Mouse (Mus musculus) intestine, postnatal 0 days (tissue): ENCODE results near the gene Wdtc1. TPM values are rescaled to one million over a fixed set of nuclear protein-coding genes. Genes with fewer than 3 reads are reported as not detected.

Experiments used
- ATAC-seq: fragments of 200-750 bp; cut with Nextera tagmentation; 2 replicates; pipeline ENCODE4 v1.8.0; 2017; ENCODE audit warnings: mild to moderate bottlenecking, moderate TSS enrichment, moderate library complexity
- H3K27ac ChIP-seq: fragments of 300-500 bp; sonication (generic); 2 replicates; pipeline ENCODE4 v1.5.1; 2014; ENCODE audit warnings: mild to moderate bottlenecking, low read depth, low read length, moderate library complexity
- H3K27me3 ChIP-seq: fragments of 300-500 bp; sonication (generic); replicated peaks from 2 replicates; pipeline ENCODE4 v1.6.1; 2014; ENCODE audit warnings: low read length, mixed read lengths; ENCODE audit not compliant: control insufficient read depth, insufficient read depth
- H3K36me3 ChIP-seq: fragments of 300-500 bp; sonication (generic); 2 replicates; pipeline ENCODE4 v1.6.1; 2014; ENCODE audit warnings: mild to moderate bottlenecking, moderate library complexity; ENCODE audit not compliant: control insufficient read depth, insufficient read depth
- H3K4me1 ChIP-seq: fragments of 300-500 bp; sonication (generic); replicated peaks from 2 replicates; pipeline ENCODE4 v1.6.1; 2014; ENCODE audit warnings: antibody characterized with exemption, low read length, mixed read lengths; ENCODE audit not compliant: control insufficient read depth, insufficient read depth
- H3K4me2 ChIP-seq: fragments of 300-500 bp; sonication (generic); replicated peaks from 2 replicates; pipeline ENCODE4 v1.6.1; 2014; ENCODE audit warnings: low read depth, mild to moderate bottlenecking, moderate library complexity
- H3K4me3 ChIP-seq: fragments of 300-500 bp; sonication (generic); 2 replicates; pipeline ENCODE4 v1.5.1; 2014; ENCODE audit warnings: low read depth, low read length
- H3K9ac ChIP-seq: fragments of 300-500 bp; sonication (generic); 2 replicates; pipeline ENCODE4 v1.6.1; 2014; ENCODE audit warnings: mild to moderate bottlenecking, low read depth, low read length
- H3K9me3 ChIP-seq: fragments of 300-500 bp; sonication (generic); 2 replicates; pipeline ENCODE4 v1.6.1; 2016; ENCODE audit warnings: mixed run types; ENCODE audit not compliant: control insufficient read depth
- CTCF ChIP-seq: sonication (generic); IDR thresholded peaks from 2 replicates; pipeline ENCODE4 v1.5.1; 2016; ENCODE audit warnings: low read depth, mild to moderate bottlenecking, control low read depth, antibody characterized with exemption, moderate library complexity
- WGBS: fragments of 180-500 bp; shearing (Covaris S2); extraction: QIAGEN DNeasy Blood & Tissue Kit; methylation state at CpG from one replicate; pipeline ENCODE4 v1.1.7; 2014; 5-methylcytosine and 5-hydroxymethylcytosine counted together
- polyA plus RNA-seq: library from polyadenylated mRNA; unstranded; fragments of >200 nt; fragmentation: Nextera tagmentation; extraction: Ambion mirVana; gene quantifications from 2 replicates; pipeline ENCODE4 v1.2.1, GENCODE M21; 2015

Wdtc1 gene
- polyA plus RNA-seq, 1 experiment from 2014 or later: 7.2 TPM

GRCm38 (mm10) chr4:133268931-133269330, 84.3 kb downstream of the Wdtc1 start:
- no peak for TF ChIP-seq CTCF
- no peak overlapping the region for H3K9ac ChIP-seq
- H3K36me3 ChIP-seq: peaks cover 60% of the 10 kb centered on the region
- H3K4me1 ChIP-seq: no peaks in the 10 kb centered on the region
- H3K4me3 ChIP-seq: no peak overlapping the region
- 75% methylated on average over 3 of the region's 3 CpGs for WGBS
- no peak for ATAC-seq
- H3K4me2 ChIP-seq: no peak overlapping the region
- no peak overlapping the region for H3K27ac ChIP-seq
- H3K27me3 ChIP-seq: no peaks in the 10 kb centered on the region
- no peaks in the 10 kb centered on the region for H3K9me3 ChIP-seq

GRCm38 (mm10) chr4:133266248-133266880, 86.9 kb downstream of the Wdtc1 start:
- Histone ChIP-seq H3K4me3 (no peak overlapping the region), H3K4me2 (no peak overlapping the region), H3K27ac (no peak overlapping the region), H3K27me3 (no peaks in the 10 kb centered on the region), H3K9me3 (no peaks in the 10 kb centered on the region), H3K9ac (no peak overlapping the region), H3K4me1 (no peaks in the 10 kb centered on the region), H3K36me3 (peaks cover 60% of the 10 kb centered on the region)
- no peak for ATAC-seq
- TF ChIP-seq CTCF: no peak
- 89% methylated on average over 12 of the region's 12 CpGs for WGBS

DNA sequence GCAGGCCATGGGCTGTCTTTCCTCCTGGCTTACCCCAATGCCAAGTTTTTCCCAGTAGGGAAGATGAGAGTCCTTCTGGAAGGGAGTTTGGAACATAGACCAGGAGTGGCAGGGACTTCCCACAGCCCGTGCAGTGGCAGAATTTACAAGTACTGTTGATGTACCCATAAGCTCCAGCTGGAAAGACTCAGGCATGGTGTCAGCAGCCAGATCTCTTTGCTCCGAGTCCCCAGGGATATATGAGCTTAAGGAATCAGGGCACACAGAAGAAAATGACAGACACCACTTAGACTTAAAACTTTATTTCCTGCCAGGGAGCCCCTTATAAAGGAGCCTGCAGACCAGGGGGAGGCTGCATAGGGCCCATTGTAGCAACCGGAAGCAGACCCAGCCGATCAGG, 87.5 kb downstream of the Wdtc1 start:
- no peak for ATAC-seq
- H3K9me3 ChIP-seq: no peaks in the 10 kb centered on the region
- H3K4me3 ChIP-seq: no peak overlapping the region
- H3K4me2 ChIP-seq: no peak overlapping the region
- no peak for TF ChIP-seq CTCF
- no peaks in the 10 kb centered on the region for H3K4me1 ChIP-seq
- H3K27ac ChIP-seq: no peak overlapping the region
- H3K36me3 ChIP-seq: peaks cover 59% of the 10 kb centered on the region
- WGBS: 71% methylated on average over 4 of the region's 4 CpGs
- no peaks in the 10 kb centered on the region for H3K27me3 ChIP-seq
- H3K9ac ChIP-seq: no peak overlapping the region

DNA sequence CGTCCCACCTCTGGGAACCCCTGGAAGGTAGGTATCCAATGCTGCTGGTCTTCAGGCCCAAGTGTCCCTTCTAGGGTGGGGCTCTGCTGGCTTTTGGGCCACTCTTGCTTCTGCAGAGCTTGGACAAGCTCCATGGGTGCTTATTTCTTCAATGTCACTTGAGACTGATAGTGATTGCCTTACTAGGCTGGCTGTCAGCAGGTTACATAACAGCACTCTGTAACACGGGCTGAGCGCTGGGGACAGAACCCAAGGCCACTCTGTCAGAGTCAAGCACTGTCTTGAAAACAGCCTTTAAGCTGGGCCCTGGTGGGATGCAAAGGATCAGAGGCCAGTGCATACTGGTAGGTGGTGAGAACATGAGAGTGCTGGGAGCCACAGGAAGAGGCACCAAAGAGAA, 88.0 kb downstream of the Wdtc1 start:
- 93% methylated on average over 3 of the region's 3 CpGs for WGBS

GRCm38 (mm10) chr4:133264559-133264958, 88.7 kb downstream of the Wdtc1 start:
- Histone ChIP-seq H3K9me3 (no peaks in the 10 kb centered on the region), H3K4me1 (no peaks in the 10 kb centered on the region), H3K27ac (no peak overlapping the region), H3K27me3 (no peaks in the 10 kb centered on the region), H3K4me2 (no peak overlapping the region), H3K36me3 (peaks cover 48% of the 10 kb centered on the region), H3K4me3 (no peak overlapping the region), H3K9ac (no peak overlapping the region)
- ATAC-seq: no peak
- TF ChIP-seq CTCF: no peak
- 92% methylated on average over 2 of the region's 2 CpGs for WGBS

More for the DNA sequence above, 88.0 kb downstream of the Wdtc1 start:
- TF ChIP-seq CTCF: no peak
- no peak overlapping the region for H3K4me2 ChIP-seq
- peaks cover 54% of the 10 kb centered on the region for H3K36me3 ChIP-seq
- no peak for ATAC-seq
- H3K4me3 ChIP-seq: no peak overlapping the region
- H3K9ac ChIP-seq: no peak overlapping the region
- H3K9me3 ChIP-seq: no peaks in the 10 kb centered on the region
- no peaks in the 10 kb centered on the region for H3K27me3 ChIP-seq
- no peak overlapping the region for H3K27ac ChIP-seq
- no peaks in the 10 kb centered on the region for H3K4me1 ChIP-seq

- Histone ChIP-seq H3K27ac (no peak overlapping the region), H3K4me2 (no peak overlapping the region), H3K9ac (no peak overlapping the region), H3K4me1 (no peaks in the 10 kb centered on the region), H3K36me3 (peaks cover 40% of the 10 kb centered on the region), H3K4me3 (no peak overlapping the region), H3K27me3 (no peaks in the 10 kb centered on the region), H3K9me3 (no peaks in the 10 kb centered on the region)
- 91% methylated on average over 5 of the region's 5 CpGs for WGBS
- TF ChIP-seq CTCF: no peak
- no peak for ATAC-seq
Observed at GRCm38 (mm10) chr4:133263756-133264155, 89.5 kb downstream of the Wdtc1 start.
